Mouse (Mus musculus) cerebellum, adult 2 months (tissue): ENCODE measurements around the gene Gm49325.

Experiments
- CTCF ChIP-seq: fragments of 200-500 bp; IDR thresholded peaks from 2 replicates; pipeline ENCODE4 v1.5.1; 2011; ENCODE audit warnings: low read depth, mild to moderate bottlenecking, control low read depth, low read length, moderate library complexity, borderline replicate concordance; ENCODE audit not compliant: insufficient read depth
- POLR2A ChIP-seq: fragments of 200-500 bp; IDR thresholded peaks from 2 replicates; pipeline ENCODE4 v1.6.1; 2011; ENCODE audit warnings: low read length, control low read depth, borderline replicate concordance; ENCODE audit not compliant: insufficient read depth

- no peak for TF ChIP-seq POLR2A
- no peak for TF ChIP-seq CTCF
These were observed 10.9 kb downstream of the Gm49325 start for GRCm38 (mm10) chr10:77616926-77617325.
